Mouse (Mus musculus) E14TG2a.4 (cell line): Measurements from ENCODE around the gene Tank.

Experiments used
- CTCF ChIP-seq: conservative IDR thresholded peaks from 2 replicates; pipeline ENCODE4 v1.5.1; 2014; ENCODE audit warnings: low read length
- POU5F1 ChIP-seq: IDR thresholded peaks from 2 replicates; pipeline ENCODE4 v1.6.1; 2014; ENCODE audit warnings: low read length, borderline replicate concordance

DNA sequence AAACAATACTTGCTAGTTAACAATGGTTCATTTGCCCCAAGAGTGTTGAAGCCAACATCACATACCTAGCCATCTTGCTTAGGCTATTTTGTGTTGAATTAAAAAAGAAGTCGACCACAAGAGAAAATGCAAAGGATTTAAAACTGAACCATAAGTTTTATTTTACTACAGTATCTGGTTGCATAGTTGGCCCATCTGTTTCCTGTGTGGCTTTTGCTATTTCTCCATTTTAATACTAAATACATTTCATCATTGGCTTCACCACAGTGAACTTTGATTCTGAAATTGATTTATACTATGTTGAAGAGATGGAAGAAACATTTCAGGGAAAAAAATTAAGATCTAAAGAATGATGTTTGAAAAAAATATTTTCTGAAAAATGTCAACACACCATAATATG is 108.1 kb downstream of the Tank start:
- TF ChIP-seq CTCF (no peak), POU5F1 (no peak)
